Mouse (Mus musculus): ENCODE measurements around the gene Tlr9. TPM values are rescaled to one million over a fixed set of nuclear protein-coding genes. Genes with fewer than 3 reads are reported as not detected.

Tlr9 gene
- polyA plus RNA-seq, 1 experiment, result 0.48 TPM

GRCm38 (mm10) chr9:106197732-106198131 is 24.7 kb upstream of the Tlr9 start:
- peaks cover 15% of the 10 kb centered on the region for H3K4me1 ChIP-seq (ENCODE audit: control insufficient read depth, insufficient read depth, insufficient read length, low read length)
- peak overlapping the region; percentile 83; the same call in 1 of the 2 replicates for H3K4me3 ChIP-seq (ENCODE audit: insufficient read depth, low read depth, low read length)
- H3K27ac ChIP-seq (replicated peaks; ENCODE audit: low read depth, low read length), result 0 out of 2 replicates have a peak overlapping the region, but pooled peaks have one; percentile 52

GRCm38 (mm10) chr9:106198962-106199458 is 23.4 kb upstream of the Tlr9 start:
- peak overlapping the region; percentile 83 for H3K4me3 ChIP-seq (ENCODE audit: insufficient read depth, low read depth, low read length)
- peaks cover 18% of the 10 kb centered on the region for H3K4me1 ChIP-seq (ENCODE audit: control insufficient read depth, insufficient read depth, insufficient read length, low read length)
- H3K27ac ChIP-seq (replicated peaks; ENCODE audit: low read depth, low read length), result peak overlapping the region; percentile 74

- Histone ChIP-seq H3K4me1 (ENCODE audit: control insufficient read depth, insufficient read depth, insufficient read length, low read length) (peaks cover 25% of the 10 kb centered on the region), H3K27ac (replicated peaks; ENCODE audit: low read depth, low read length) (peak within 1 kb of the TSS; percentile 74), H3K4me3 (ENCODE audit: insufficient read depth, low read depth, low read length) (peak within 1 kb of the TSS; percentile 83)
These were observed 22.7 kb upstream of the Tlr9 start, which contains the start of gene Ppm1m for GRCm38 (mm10) chr9:106199535-106200272. Gene Ppm1m, minus strand, starts transcription at chr9:106199746.

GRCm38 (mm10) chr9:106201895-106202294 is 20.5 kb upstream of the Tlr9 start:
- H3K4me1 ChIP-seq (ENCODE audit: control insufficient read depth, insufficient read depth, insufficient read length, low read length), result peaks cover 35% of the 10 kb centered on the region
- no peak overlapping the region for H3K27ac ChIP-seq (replicated peaks; ENCODE audit: low read depth, low read length)
- 0 out of 2 replicates have a peak overlapping the region, but pooled peaks have one; percentile 62 for H3K4me3 ChIP-seq (ENCODE audit: insufficient read depth, low read depth, low read length)

GRCm38 (mm10) chr9:106202819-106203636 is 19.4 kb upstream of the Tlr9 start, which contains the start of gene Twf2:
Gene Twf2, plus strand, starts transcription at chr9:106203108.
- Histone ChIP-seq H3K4me1 (ENCODE audit: control insufficient read depth, insufficient read depth, insufficient read length, low read length) (peaks cover 30% of the 10 kb centered on the region), H3K27ac (replicated peaks; ENCODE audit: low read depth, low read length) (peak within 1 kb of the TSS; percentile 72), H3K4me3 (ENCODE audit: insufficient read depth, low read depth, low read length) (peak within 1 kb of the TSS; percentile 82)

GRCm38 (mm10) chr9:106203990-106204851 is 18.2 kb upstream of the Tlr9 start:
- peak overlapping the region; percentile 82 for H3K4me3 ChIP-seq (ENCODE audit: insufficient read depth, low read depth, low read length)
- peaks cover 29% of the 10 kb centered on the region for H3K4me1 ChIP-seq (ENCODE audit: control insufficient read depth, insufficient read depth, insufficient read length, low read length)
- H3K27ac ChIP-seq (replicated peaks; ENCODE audit: low read depth, low read length), result no peak overlapping the region

GRCm38 (mm10) chr9:106205713-106206290 is 16.6 kb upstream of the Tlr9 start:
- Histone ChIP-seq H3K4me3 (ENCODE audit: insufficient read depth, low read depth, low read length) (no peak overlapping the region), H3K27ac (replicated peaks; ENCODE audit: low read depth, low read length) (no peak overlapping the region), H3K4me1 (ENCODE audit: control insufficient read depth, insufficient read depth, insufficient read length, low read length) (peaks cover 25% of the 10 kb centered on the region)

GRCm38 (mm10) chr9:106206515-106206914 is 15.9 kb upstream of the Tlr9 start:
- Histone ChIP-seq H3K4me1 (ENCODE audit: control insufficient read depth, insufficient read depth, insufficient read length, low read length) (peaks cover 25% of the 10 kb centered on the region), H3K27ac (replicated peaks; ENCODE audit: low read depth, low read length) (no peak overlapping the region), H3K4me3 (ENCODE audit: insufficient read depth, low read depth, low read length) (no peak overlapping the region)

- Histone ChIP-seq H3K27ac (replicated peaks; ENCODE audit: low read depth, low read length) (no peak overlapping the region), H3K4me1 (ENCODE audit: control insufficient read depth, insufficient read depth, insufficient read length, low read length) (peaks cover 28% of the 10 kb centered on the region), H3K4me3 (ENCODE audit: insufficient read depth, low read depth, low read length) (no peak overlapping the region)
These were observed 14.2 kb upstream of the Tlr9 start for GRCm38 (mm10) chr9:106208181-106208580.

- H3K4me1 ChIP-seq (ENCODE audit: control insufficient read depth, insufficient read depth, insufficient read length, low read length), result peaks cover 12% of the 10 kb centered on the region
- no peak overlapping the region for H3K27ac ChIP-seq (replicated peaks; ENCODE audit: low read depth, low read length)
- no peak overlapping the region for H3K4me3 ChIP-seq (ENCODE audit: insufficient read depth, low read depth, low read length)
These were observed 12.4 kb upstream of the Tlr9 start for GRCm38 (mm10) chr9:106209954-106210353.

- H3K4me3 ChIP-seq (ENCODE audit: insufficient read depth, low read depth, low read length), result no peak overlapping the region
- peaks cover 5% of the 10 kb centered on the region for H3K4me1 ChIP-seq (ENCODE audit: control insufficient read depth, insufficient read depth, insufficient read length, low read length)
- peak overlapping the region; percentile 25; the same call in 1 of the 2 replicates for H3K27ac ChIP-seq (replicated peaks; ENCODE audit: low read depth, low read length)
These were observed 11.4 kb upstream of the Tlr9 start for GRCm38 (mm10) chr9:106210853-106211609.

- Histone ChIP-seq H3K4me1 (ENCODE audit: control insufficient read depth, insufficient read depth, insufficient read length, low read length) (peaks cover 5% of the 10 kb centered on the region), H3K4me3 (ENCODE audit: insufficient read depth, low read depth, low read length) (peak overlapping the region; percentile 38), H3K27ac (replicated peaks; ENCODE audit: low read depth, low read length) (no peak overlapping the region)
These were observed 10.5 kb upstream of the Tlr9 start for GRCm38 (mm10) chr9:106211680-106212593.

- Histone ChIP-seq H3K4me3 (ENCODE audit: insufficient read depth, low read depth, low read length) (no peak overlapping the region), H3K4me1 (ENCODE audit: control insufficient read depth, insufficient read depth, insufficient read length, low read length) (peaks cover 5% of the 10 kb centered on the region), H3K27ac (replicated peaks; ENCODE audit: low read depth, low read length) (no peak overlapping the region)
These were observed 9.8 kb upstream of the Tlr9 start for GRCm38 (mm10) chr9:106212594-106212981.
